Mouse (Mus musculus): ENCODE data around the gene Olfr1140.

Gene Olfr1140

DNA sequence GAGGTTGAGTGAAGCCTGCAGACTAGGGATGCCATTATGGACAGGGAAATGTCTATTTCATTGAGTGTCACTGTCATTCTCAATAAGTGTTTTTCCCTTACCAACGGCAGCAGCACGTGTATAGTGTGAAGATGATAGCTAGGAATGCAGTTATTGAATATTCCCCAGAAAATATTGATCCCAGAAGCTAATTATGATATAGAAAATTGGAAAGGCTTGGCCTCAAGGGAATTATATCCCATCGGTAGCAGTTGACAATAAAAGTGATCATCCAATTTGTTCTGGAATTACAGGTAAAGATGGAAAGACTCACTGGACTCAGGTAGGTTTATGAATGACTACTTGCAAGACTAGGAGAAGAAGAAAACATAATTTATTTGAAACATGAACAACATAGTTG lies at the start of gene Olfr1140:
Gene Olfr1140, plus strand, starts transcription at position 301 of the 400 bp plus-strand sequence.
- DNase-seq = no peak

- no peak for DNase-seq
These were observed 49.7 kb upstream of the Olfr1140 start, which contains the start of gene Olfr1136 for GRCm38 (mm10) chr2:87693847-87694246. Gene Olfr1136, minus strand, starts transcription at chr2:87693947.

DNA sequence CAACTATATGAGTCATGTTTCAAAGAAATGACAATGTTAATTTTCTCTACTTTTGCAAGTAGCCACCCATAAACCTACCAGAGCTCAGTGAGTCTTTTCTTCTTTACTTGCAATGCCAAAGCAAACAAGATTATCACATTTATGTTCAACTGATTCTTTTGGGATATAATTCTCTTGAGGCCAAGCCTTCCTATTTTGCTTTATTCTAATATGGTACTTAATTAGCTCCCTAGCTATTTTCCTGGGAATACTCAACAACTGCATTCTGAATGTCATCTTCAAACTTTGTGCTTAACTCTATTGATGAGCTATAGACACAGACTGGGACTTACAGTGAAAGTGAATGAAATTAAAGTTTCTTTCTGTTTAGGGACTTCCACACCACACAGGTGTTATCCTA lies 30.5 kb upstream of the Olfr1140 start, which contains the start of gene Olfr1137:
Gene Olfr1137, minus strand, starts transcription at position 101 of the 400 bp plus-strand sequence.
- DNase-seq = no peak

DNA sequence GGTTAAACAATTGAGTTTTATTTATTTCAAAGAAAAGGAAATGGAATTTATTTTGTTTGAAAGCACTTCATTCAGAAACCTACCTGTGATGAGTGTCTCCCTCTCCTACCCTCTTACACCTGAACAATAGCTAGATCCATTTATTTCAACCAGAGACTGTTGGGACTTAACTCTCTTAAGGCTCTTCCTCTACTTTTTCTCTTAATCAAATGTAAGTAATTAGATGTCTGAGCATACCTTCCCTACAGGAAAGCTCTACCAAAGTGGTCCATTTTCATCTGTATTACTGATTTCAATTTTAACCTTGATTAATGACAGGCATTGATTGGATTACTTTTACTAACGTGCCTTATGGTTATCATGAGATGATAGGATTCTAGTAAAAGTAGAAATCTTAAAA lies 3.7 kb upstream of the Olfr1140 start, which contains the start of gene Olfr1138:
Gene Olfr1138, minus strand, starts transcription at position 101 of the 400 bp plus-strand sequence.
- DNase-seq = no peak

DNA sequence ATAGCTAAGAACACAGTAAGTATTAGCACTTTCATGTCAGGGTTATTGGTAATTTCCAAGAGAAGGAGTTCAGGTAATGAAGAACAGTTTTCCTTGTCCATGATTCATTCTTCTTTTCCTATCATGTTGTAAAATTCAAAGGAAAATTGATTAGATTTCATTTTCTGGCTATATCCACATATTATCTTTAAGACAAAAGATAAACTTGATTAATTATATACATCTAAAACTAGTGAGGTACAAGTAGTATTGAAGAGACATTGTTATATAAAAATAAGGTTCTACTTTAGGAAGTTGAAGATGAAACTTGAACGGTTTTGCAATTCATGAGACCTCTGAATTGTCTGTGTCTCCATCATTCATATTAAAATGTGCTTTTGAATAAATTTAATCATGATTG lies 10.3 kb downstream of the Olfr1140 start, which contains the start of gene Olfr1141:
Gene Olfr1141, minus strand, starts transcription at position 101 of the 400 bp plus-strand sequence.
- DNase-seq = no peak

DNA sequence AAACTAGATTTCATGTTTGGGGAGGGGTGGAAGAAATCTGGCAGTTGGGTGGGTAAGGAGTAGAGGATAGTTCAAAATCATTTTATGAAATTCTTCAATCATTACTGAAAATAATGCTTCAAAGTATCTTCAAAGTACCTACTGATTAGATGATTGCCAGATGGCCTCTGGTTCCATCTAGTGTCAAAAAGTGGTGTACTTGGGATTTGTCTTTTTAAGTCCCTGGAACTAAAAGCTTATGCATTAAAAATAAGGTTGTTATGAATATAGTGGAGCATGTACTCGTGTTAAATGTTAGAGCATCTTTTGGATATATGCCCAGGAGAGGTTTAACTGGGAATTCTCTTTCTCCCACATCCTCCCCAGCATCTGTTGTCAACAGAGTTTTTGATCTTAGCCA lies 32.6 kb downstream of the Olfr1140 start:
- no peak for DNase-seq

GRCm38 (mm10) chr2:87779183-87779582 lies 35.6 kb downstream of the Olfr1140 start, which contains the start of gene Olfr152:
Gene Olfr152, plus strand, starts transcription at chr2:87779483.
- DNase-seq = no peak
